In genomic region chr12:119271964-119272363, GRCm38 (mm10) we compare ENCODE assay signal across 21 mouse cellular contexts. TPM values are rescaled to one million over a fixed set of nuclear protein-coding genes. Genes with fewer than 3 reads are reported as not detected.
DNase-seq lines count a peak whose midpoint lies in the region; ATAC-seq and TF ChIP-seq lines count a peak whose summit lies in the region.
"Had no signal": no experiment of that assay in that cellular context is flagged by ENCODE, and none has a peak within 500 bp of the region (broad histone marks: within the 10 kb centered on the region; RNA-seq: fewer than 3 reads in every experiment).

No protein-coding gene starts in this region.

- ATAC-seq in intestine, postnatal 0 days = no peak
- no peak for ATAC-seq in intestine, embryonic 16.5 days
- ATAC-seq in midbrain, embryonic 16.5 days = no peak
- ATAC-seq: forebrain, embryonic 13.5 days; forebrain, postnatal 0 days; inflammation-experienced regulatory T-cells, adult 6 months had no signal

- H3K9ac ChIP-seq in intestine, postnatal 0 days (ENCODE audit: low read depth, low read length) = no peak overlapping the region
- H3K9ac ChIP-seq in intestine, embryonic 16.5 days (ENCODE audit: low read depth, low read length) = no peak overlapping the region
- H3K9ac ChIP-seq in midbrain, embryonic 16.5 days (ENCODE audit: low read depth, low read length) = no peak overlapping the region
- H3K9ac ChIP-seq: forebrain, embryonic 13.5 days; forebrain, postnatal 0 days; heart, embryonic 15.5 days; hindbrain, embryonic 15.5 days had no signal

- no peaks in the 10 kb centered on the region for H3K36me3 ChIP-seq in intestine, postnatal 0 days (ENCODE audit: control insufficient read depth, insufficient read depth)
- H3K36me3 ChIP-seq in intestine, embryonic 16.5 days (ENCODE audit: control insufficient read depth, insufficient read depth, low read length) = no peaks in the 10 kb centered on the region
- H3K36me3 ChIP-seq in midbrain, embryonic 10.5 days = no peaks in the 10 kb centered on the region
- H3K36me3 ChIP-seq in midbrain, embryonic 16.5 days (ENCODE audit: control insufficient read depth, insufficient read depth, low read length) = no peaks in the 10 kb centered on the region
- H3K36me3 ChIP-seq: embryonic facial prominence, embryonic 10.5 days; heart, embryonic 10.5 days; heart, embryonic 15.5 days; hindbrain, embryonic 10.5 days; hindbrain, embryonic 15.5 days had no signal

- TF ChIP-seq POLR2A in cortical plate, adult 2 months (IDR thresholded peaks at IDR 0.05; ENCODE audit: extremely low read depth, insufficient read depth, low read length) = no peak

- no peaks in the 10 kb centered on the region for H3K9me3 ChIP-seq in intestine, postnatal 0 days (ENCODE audit: control insufficient read depth)
- H3K9me3 ChIP-seq in intestine, embryonic 16.5 days (ENCODE audit: control insufficient read depth, low read length) = no peaks in the 10 kb centered on the region
- no peaks in the 10 kb centered on the region for H3K9me3 ChIP-seq in midbrain, embryonic 10.5 days (replicated peaks)
- H3K9me3 ChIP-seq in midbrain, embryonic 16.5 days (replicated peaks; ENCODE audit: control insufficient read depth, low read length, poor library complexity, severe bottlenecking) = no peaks in the 10 kb centered on the region
- H3K9me3 ChIP-seq: embryonic facial prominence, embryonic 10.5 days; forebrain, embryonic 13.5 days; heart, embryonic 10.5 days; heart, embryonic 15.5 days; hindbrain, embryonic 10.5 days; hindbrain, embryonic 15.5 days had no signal

- H3K4me3 ChIP-seq in intestine, postnatal 0 days (ENCODE audit: low read depth, low read length) = no peak overlapping the region
- H3K4me3 ChIP-seq in intestine, embryonic 16.5 days (ENCODE audit: low read length) = no peak overlapping the region
- no peak overlapping the region for H3K4me3 ChIP-seq in midbrain, embryonic 10.5 days
- no peak overlapping the region for H3K4me3 ChIP-seq in midbrain, embryonic 16.5 days (ENCODE audit: low read depth, low read length)
- H3K4me3 ChIP-seq in cortical plate, adult 2 months (ENCODE audit: insufficient read depth, low read length) = no peak overlapping the region
- H3K4me3 ChIP-seq: embryonic facial prominence, embryonic 10.5 days; forebrain, embryonic 13.5 days; gastrocnemius, adult 2 months; heart, embryonic 10.5 days; heart, embryonic 15.5 days; hindbrain, embryonic 10.5 days; hindbrain, embryonic 15.5 days had no signal

- H3K4me2 ChIP-seq in intestine, postnatal 0 days (replicated peaks; ENCODE audit: low read depth) = no peak overlapping the region
- no peak overlapping the region for H3K4me2 ChIP-seq in intestine, embryonic 16.5 days (ENCODE audit: low read depth, low read length)
- no peak overlapping the region for H3K4me2 ChIP-seq in midbrain, embryonic 16.5 days (ENCODE audit: low read length)
- H3K4me2 ChIP-seq: forebrain, embryonic 13.5 days; heart, embryonic 15.5 days; hindbrain, embryonic 15.5 days had no signal

- WGBS in intestine, postnatal 0 days = 86% methylated on average over 1 of the region's 1 CpGs
- 91% methylated on average over 1 of the region's 1 CpGs for WGBS in intestine, embryonic 16.5 days
- 72% methylated on average over 1 of the region's 1 CpGs for WGBS in midbrain, embryonic 10.5 days
- WGBS in midbrain, embryonic 16.5 days = 92% methylated on average over 1 of the region's 1 CpGs

- H3K27ac ChIP-seq in intestine, postnatal 0 days (ENCODE audit: low read depth, low read length) = no peak overlapping the region
- no peak overlapping the region for H3K27ac ChIP-seq in intestine, embryonic 16.5 days (ENCODE audit: low read length)
- H3K27ac ChIP-seq in midbrain, embryonic 10.5 days (replicated peaks) = 0 out of 2 replicates have a peak overlapping the region, but pooled peaks have one; percentile 23
- H3K27ac ChIP-seq in midbrain, embryonic 16.5 days (ENCODE audit: low read length) = no peak overlapping the region
- no peak overlapping the region for H3K27ac ChIP-seq in cortical plate, adult 2 months (ENCODE audit: insufficient read depth, low read length)
- H3K27ac ChIP-seq: embryonic facial prominence, embryonic 10.5 days; forebrain, embryonic 13.5 days; gastrocnemius, adult 2 months; heart, embryonic 10.5 days; heart, embryonic 15.5 days; hindbrain, embryonic 10.5 days; hindbrain, embryonic 15.5 days had no signal

- TF ChIP-seq CTCF in intestine, postnatal 0 days (IDR thresholded peaks at IDR 0.05; ENCODE audit: low read depth) = 0 out of 2 replicates have a peak, but pooled peaks have one; percentile 4
- TF ChIP-seq CTCF in cortical plate, adult 2 months (IDR thresholded peaks at IDR 0.05; ENCODE audit: extremely low read depth, insufficient read depth, low read length) = 0 out of 2 replicates have a peak, but pooled peaks have one; percentile 13

- H3K27me3 ChIP-seq in intestine, postnatal 0 days (replicated peaks; ENCODE audit: control insufficient read depth, insufficient read depth, low read length) = no peaks in the 10 kb centered on the region
- H3K27me3 ChIP-seq in intestine, embryonic 16.5 days (replicated peaks; ENCODE audit: control insufficient read depth, insufficient read depth, low read length) = no peaks in the 10 kb centered on the region
- peaks cover 15% of the 10 kb centered on the region for H3K27me3 ChIP-seq in midbrain, embryonic 10.5 days (ENCODE audit: low read depth, poor library complexity, severe bottlenecking)
- H3K27me3 ChIP-seq in midbrain, embryonic 16.5 days (ENCODE audit: control insufficient read depth, insufficient read depth, low read depth, low read length) = no peaks in the 10 kb centered on the region
- H3K27me3 ChIP-seq: forebrain, embryonic 13.5 days; heart, embryonic 15.5 days; hindbrain, embryonic 15.5 days had no signal

- DNase-seq in midbrain, embryonic 10.5 days (ENCODE audit: low spot score) = no peak
- DNase-seq in brain, adult 2 months (ENCODE audit: low read depth, low spot score) = peak; percentile 11
- no peak for DNase-seq in Muller cell, postnatal 12 days (ENCODE audit: inconsistent ontology term)
- DNase-seq: adrenal gland, postnatal 10 days; cerebellum, adult 18-20 months; cerebellum, adult 9-11 months; cerebellum, postnatal 36 days; forebrain, postnatal 0 days; gastrocnemius, adult 2 months; gastrocnemius, postnatal 25 days had no signal

- H3K4me1 ChIP-seq in intestine, postnatal 0 days (replicated peaks; ENCODE audit: control insufficient read depth, insufficient read depth, low read length) = no peaks in the 10 kb centered on the region
- H3K4me1 ChIP-seq in intestine, embryonic 16.5 days (ENCODE audit: control insufficient read depth, insufficient read depth, low read length) = no peaks in the 10 kb centered on the region
- peaks cover 42% of the 10 kb centered on the region for H3K4me1 ChIP-seq in midbrain, embryonic 10.5 days
- 0 out of 2 replicates have a peak, but pooled peaks cover 2% of the 10 kb centered on the region for H3K4me1 ChIP-seq in midbrain, embryonic 16.5 days (ENCODE audit: control insufficient read depth, insufficient read depth, low read length)
- H3K4me1 ChIP-seq in cortical plate, adult 2 months (ENCODE audit: control insufficient read depth, insufficient read depth, low read length) = no peaks in the 10 kb centered on the region
- H3K4me1 ChIP-seq: forebrain, embryonic 13.5 days; heart, embryonic 10.5 days; heart, embryonic 15.5 days; hindbrain, embryonic 15.5 days had no signal

RNA-seq across cellular contexts. Expression of gene Itgb8, which starts 33.4 kb away (rescaled TPM):
- polyA plus RNA-seq in intestine, postnatal 0 days (2015; fragmentation: Nextera tagmentation; extraction: Ambion mirVana) = 1.0 and 1.1 TPM in 2 replicates
- 1.5 and 1.7 TPM in 2 replicates for polyA plus RNA-seq in intestine, embryonic 16.5 days (2015; fragmentation: Nextera tagmentation; extraction: Ambion mirVana)
- 23.7 and 32.6 TPM in 2 replicates for polyA plus RNA-seq in midbrain, embryonic 10.5 days (2016; fragmentation: Nextera tagmentation; extraction: Ambion mirVana)
- polyA plus RNA-seq in midbrain, embryonic 16.5 days (2015; fragmentation: Nextera tagmentation; extraction: Ambion mirVana) = 10.3 and 10.9 TPM in 2 replicates
- polyA plus RNA-seq in cortical plate, adult 2 months (2012; rRNA removed) = 12.3 and 12.9 TPM in 2 replicates

RNA-seq across cellular contexts. Expression of gene Macc1, which starts 42.1 kb away (rescaled TPM):
- 0.43 and 0.47 TPM in 2 replicates for polyA plus RNA-seq in intestine, postnatal 0 days (2015; fragmentation: Nextera tagmentation; extraction: Ambion mirVana)
- 1.3 and 1.9 TPM in 2 replicates for polyA plus RNA-seq in intestine, embryonic 16.5 days (2015; fragmentation: Nextera tagmentation; extraction: Ambion mirVana)
- 0.06 and 0.10 TPM in 2 replicates for polyA plus RNA-seq in midbrain, embryonic 10.5 days (2016; fragmentation: Nextera tagmentation; extraction: Ambion mirVana)
- 0.02 and 0.05 TPM in 2 replicates for polyA plus RNA-seq in midbrain, embryonic 16.5 days (2015; fragmentation: Nextera tagmentation; extraction: Ambion mirVana)
- polyA plus RNA-seq in cortical plate, adult 2 months (2012; rRNA removed) = 0.09 and 0.10 TPM in 2 replicates
- polyA plus RNA-seq: forebrain, embryonic 13.5 days; forebrain, postnatal 0 days; hindbrain, embryonic 15.5 days; inflammation-experienced regulatory T-cells, adult 6 months had no signal
